Mouse (Mus musculus): ENCODE results near the gene Asz1. TPM values are rescaled to one million over a fixed set of nuclear protein-coding genes. Genes with fewer than 3 reads are reported as not detected.

Gene Asz1
- polyA plus RNA-seq (2015; fragmentation: Nextera tagmentation; extraction: Ambion mirVana): not detected in 2 replicates

GRCm38 (mm10) chr6:18108934-18109333 is at the start of gene Asz1:
Gene Asz1 (minus strand): TSS chr6:18109061.

DNA sequence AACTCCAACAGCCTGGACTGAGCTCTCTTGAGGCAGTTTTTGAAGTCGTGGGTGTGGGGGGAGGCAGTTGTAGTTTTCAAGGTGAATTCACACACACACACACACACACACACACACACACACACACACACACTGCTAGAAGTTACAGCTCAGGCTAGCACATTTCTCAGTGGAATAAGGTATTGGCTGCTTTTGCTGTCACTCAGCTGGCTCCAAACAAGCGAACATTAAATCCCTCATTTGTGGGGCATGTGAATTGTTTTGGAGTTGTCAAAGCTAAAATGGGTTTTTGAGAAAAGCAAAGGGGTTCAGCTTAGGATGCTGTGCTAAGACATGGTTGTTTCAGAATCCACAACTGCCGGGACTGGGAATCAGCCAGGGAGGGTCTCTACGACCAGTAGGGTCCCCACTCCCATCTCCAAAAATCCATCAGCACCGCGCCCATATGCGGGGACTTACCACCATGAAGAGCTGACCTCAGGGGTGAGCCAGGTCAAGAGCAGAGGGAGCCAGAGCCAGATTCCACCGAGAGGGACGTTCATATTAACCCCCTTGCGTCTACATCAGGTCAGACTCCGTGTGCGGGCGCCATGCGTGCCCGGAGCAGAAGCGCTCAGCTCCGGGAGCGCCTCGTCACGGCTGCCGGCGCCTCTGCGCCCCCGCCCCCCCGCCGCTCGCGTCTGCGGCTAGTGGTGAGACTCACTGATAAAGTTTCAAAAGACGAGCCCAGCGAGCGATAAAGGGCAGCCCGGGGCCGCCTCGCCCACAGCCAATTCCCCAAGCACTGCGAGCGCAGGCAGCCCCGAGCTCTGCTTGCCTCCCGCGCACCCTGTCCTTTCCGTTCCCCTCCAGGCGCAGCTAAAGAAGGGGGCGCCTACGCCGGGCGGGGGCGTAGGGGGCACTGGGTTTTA is 78.9 kb downstream of the Asz1 start, which contains the start of gene Wnt2:
Wnt2 (minus strand) TSS at position 840 of the 911 bp plus-strand sequence.

Other genes with a start within 250 kb of the Asz1 start
- gene Wnt2, start 78.5 kb downstream of the Asz1 start, polyA plus RNA-seq (2015; fragmentation: Nextera tagmentation; extraction: Ambion mirVana): 3.1 and 3.7 TPM in 2 replicates
- gene Cftr, start 61.6 kb upstream of the Asz1 start, polyA plus RNA-seq (2015; fragmentation: Nextera tagmentation; extraction: Ambion mirVana): 0.16 and 0.30 TPM in 2 replicates